Mouse (Mus musculus) ES-E14 (cell line): ENCODE results near the gene Marco.

Source experiments
- HCFC1 ChIP-seq: IDR thresholded peaks from 2 replicates; pipeline ENCODE4 v1.6.1; 2012; ENCODE audit warnings: low read length, inconsistent platforms, borderline replicate concordance; ENCODE audit not compliant: insufficient read depth
- ZC3H11A ChIP-seq: IDR thresholded peaks from 2 replicates; pipeline ENCODE4 v1.6.1; 2012; ENCODE audit warnings: low read depth, mild to moderate bottlenecking, inconsistent platforms, low read length, borderline replicate concordance
- ZNF384 ChIP-seq: IDR thresholded peaks from 2 replicates; pipeline ENCODE4 v1.6.1; 2012; ENCODE audit warnings: low read depth, low read length, inconsistent platforms

- TF ChIP-seq HCFC1 (no peak), ZC3H11A (no peak), ZNF384 (no peak)
These were observed at the start of gene Marco for GRCm38 (mm10) chr1:120504924-120505323.
